Mouse (Mus musculus) G1E (cell line): ENCODE results near the gene Dync1i1.

Experiments
- CTCF ChIP-seq: IDR thresholded peaks from 2 replicates; pipeline ENCODE4 v1.5.1; 2012; ENCODE audit warnings: low read depth, low read length, inconsistent platforms, mixed read lengths
- GATA1 ChIP-seq: IDR thresholded peaks from 2 replicates; pipeline ENCODE4 v1.6.1; 2012; ENCODE audit warnings: borderline replicate concordance, low read length, inconsistent platforms, mixed read lengths
- GATA2 ChIP-seq: IDR thresholded peaks from 2 replicates; pipeline ENCODE4 v1.6.1; 2012; ENCODE audit warnings: low read depth, low read length, inconsistent platforms, borderline replicate concordance
- TAL1 ChIP-seq: conservative IDR thresholded peaks from 2 replicates; pipeline ENCODE4 v1.6.1; 2012; ENCODE audit warnings: low read depth, low read length, inconsistent platforms, mixed read lengths

DNA sequence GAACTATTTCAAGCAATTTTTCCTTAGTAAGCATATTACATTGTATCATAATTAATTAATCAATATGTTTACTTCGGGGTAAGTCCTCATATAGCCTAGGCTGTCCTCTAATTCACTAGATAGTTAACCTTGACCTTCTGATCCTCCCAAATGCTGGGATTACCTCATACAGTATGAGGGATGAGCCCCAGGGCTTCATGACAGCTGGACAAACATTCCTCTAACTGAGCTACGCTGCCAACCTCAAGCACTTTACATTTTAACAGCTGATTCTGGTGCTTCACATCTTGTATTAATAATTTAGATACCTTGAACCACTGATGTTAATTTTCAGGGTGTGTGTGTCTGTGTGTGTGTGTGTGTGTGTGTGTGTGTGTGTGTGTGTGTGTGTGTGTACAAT is 6.5 kb upstream of the Dync1i1 start:
- TF ChIP-seq CTCF = no peak
- no peak for TF ChIP-seq GATA1
- no peak for TF ChIP-seq TAL1
- TF ChIP-seq GATA2 = no peak
